Mouse (Mus musculus) layer of hippocampus, adult 8-10 months (tissue): Measurements from ENCODE around the gene Olfr502. TPM values are rescaled to one million over a fixed set of nuclear protein-coding genes. Genes with fewer than 3 reads are reported as not detected.
"Not testable (repeated sequence)": the region's sequence is repeated elsewhere in the genome, so short reads cannot be mapped to it uniquely, and the experiment has no call there.

Source experiments
- DNase-seq, 2 experiments: peaks; one replicate each; pipeline ENCODE4 v3.0.0; 2022; ENCODE audit warnings: low spot score in 2 of 2
- total RNA-seq, 4 experiments: library from RNA; stranded (reverse); gene quantifications; 2 replicates each; pipeline ENCODE4 v1.2.4; 2022

Olfr502 gene
- not detected for total RNA-seq

DNA sequence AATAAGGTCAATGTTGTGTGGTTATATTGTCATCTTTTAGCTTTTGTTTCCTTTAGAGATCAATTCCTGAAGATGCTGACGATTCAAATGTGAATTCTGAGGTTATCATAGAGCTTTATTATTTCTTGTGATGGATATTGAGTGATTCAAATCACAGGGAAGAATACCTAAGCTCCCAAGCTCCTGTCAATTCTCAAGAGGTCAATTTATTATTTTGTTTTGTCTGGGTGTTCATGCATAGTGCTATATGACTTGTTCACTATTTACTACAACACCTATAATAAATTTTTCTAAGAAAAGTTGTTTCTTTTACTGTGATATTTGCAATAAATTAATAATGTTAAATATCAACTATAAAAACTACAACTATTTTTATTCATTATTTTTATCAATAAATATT, at the start of gene Olfr502:
TSS of gene Olfr502 (minus strand) at position 101 of the 400 bp plus-strand sequence.
- no peak for DNase-seq

DNA sequence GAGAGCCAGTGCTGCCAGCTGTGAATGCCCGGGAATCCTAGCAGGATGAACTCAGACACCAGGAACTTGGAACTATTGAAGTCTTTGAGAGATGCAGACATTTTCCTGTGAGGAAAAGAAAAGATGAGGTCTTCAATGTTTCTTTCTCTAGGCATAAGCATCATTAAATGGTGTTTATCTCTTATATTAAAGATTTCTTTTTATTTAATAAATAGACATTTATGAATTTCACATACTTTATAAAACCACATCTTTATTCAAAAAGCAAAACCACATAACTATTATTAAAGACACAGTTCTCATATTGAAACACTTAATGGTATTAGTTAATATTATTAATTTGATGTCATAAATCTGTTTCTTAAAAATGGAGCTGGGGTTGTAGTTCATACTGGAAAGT, 40.8 kb upstream of the Olfr502 start, which contains the start of gene Olfr504:
TSS of gene Olfr504 (minus strand) at position 101 of the 400 bp plus-strand sequence.
- DNase-seq = no peak

DNA sequence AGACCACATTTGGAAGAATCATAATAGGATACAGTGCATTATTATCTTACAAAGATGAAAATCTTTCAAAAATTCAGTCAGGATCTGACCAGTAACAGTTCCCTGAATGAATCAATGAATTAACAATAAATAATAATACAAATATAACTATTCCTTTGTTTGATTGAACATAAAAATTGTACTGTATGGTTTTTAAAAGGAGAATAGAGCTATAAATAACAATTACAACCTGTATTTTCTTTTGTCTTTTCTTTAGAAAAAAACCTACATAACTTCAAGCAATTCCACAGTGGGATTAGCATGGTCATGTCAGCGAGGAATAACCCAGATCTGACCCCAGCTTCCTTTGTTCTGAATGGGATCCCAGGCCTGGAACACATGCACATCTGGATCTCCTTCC, 19.4 kb upstream of the Olfr502 start, which contains the start of gene Olfr503:
TSS of gene Olfr503 (plus strand) at position 301 of the 400 bp plus-strand sequence.
- DNase-seq = not testable (repeated sequence)

DNA sequence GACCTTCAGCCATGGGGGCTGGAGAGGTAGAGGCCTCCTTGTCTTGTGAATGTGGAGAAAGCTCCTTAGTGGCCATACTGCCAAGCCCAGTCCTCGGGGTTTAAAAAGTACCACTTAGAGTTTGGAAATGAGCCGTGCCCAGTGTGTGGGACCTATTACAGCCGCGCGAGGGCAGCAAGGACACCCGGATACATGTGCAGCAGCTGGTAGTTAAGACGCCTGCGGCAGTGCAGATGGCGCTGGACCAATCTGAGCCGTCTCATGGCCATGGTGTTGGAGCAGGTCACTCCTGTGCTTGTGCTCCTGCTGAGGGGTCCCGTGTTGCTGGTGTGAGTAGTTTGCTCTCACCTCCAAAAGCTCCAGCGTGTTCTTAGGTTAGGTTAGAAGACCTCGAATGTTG, 17.6 kb upstream of the Olfr502 start:
- DNase-seq = no peak

Other genes with a start within 250 kb of the Olfr502 start
- not detected for gene Olfr490, start 236.1 kb downstream of the Olfr502 start, total RNA-seq
- not detected for gene Olfr491, start 211.6 kb downstream of the Olfr502 start, total RNA-seq
- not detected for gene Olfr492, start 201.4 kb downstream of the Olfr502 start, total RNA-seq
- not detected for gene Olfr493, start 178.1 kb downstream of the Olfr502 start, total RNA-seq
- gene Olfr494, start 159.7 kb downstream of the Olfr502 start, total RNA-seq = not detected
- gene Olfr495, start 131.9 kb downstream of the Olfr502 start, total RNA-seq = not detected
- gene Olfr497, start 104.6 kb downstream of the Olfr502 start, total RNA-seq = not detected
- not detected for gene Olfr498, start 59.7 kb downstream of the Olfr502 start, total RNA-seq
- gene Olfr503, start 19.5 kb upstream of the Olfr502 start, total RNA-seq = not detected
- not detected for gene Olfr504, start 40.7 kb upstream of the Olfr502 start, total RNA-seq
- not detected for gene Olfr506, start 85.7 kb upstream of the Olfr502 start, total RNA-seq
- gene Olfr507, start 96.7 kb upstream of the Olfr502 start, total RNA-seq = not detected
- gene Olfr508, start 104.9 kb upstream of the Olfr502 start, total RNA-seq = not detected
- gene Olfr509, start 126.8 kb upstream of the Olfr502 start, total RNA-seq = not detected
- not detected for gene Olfr510, start 141.4 kb upstream of the Olfr502 start, total RNA-seq
- gene Olfr512, start 188.3 kb upstream of the Olfr502 start, total RNA-seq = not detected
- not detected for gene Olfr513, start 225.9 kb upstream of the Olfr502 start, total RNA-seq